Mouse (Mus musculus): ENCODE measurements around the gene Fn1.

Gene Fn1

GRCm38 (mm10) chr1:71594268-71594667 is 58.7 kb downstream of the Fn1 start:
- DNase-seq = no peak

GRCm38 (mm10) chr1:71593184-71593583 is 59.8 kb downstream of the Fn1 start:
- no peak for DNase-seq

GRCm38 (mm10) chr1:71590038-71590437 is 63.0 kb downstream of the Fn1 start:
- no peak for DNase-seq

GRCm38 (mm10) chr1:71586658-71587057 is 66.3 kb downstream of the Fn1 start:
- DNase-seq = no peak

GRCm38 (mm10) chr1:71583900-71584299 is 69.1 kb downstream of the Fn1 start:
- no peak for DNase-seq

GRCm38 (mm10) chr1:71583302-71583701 is 69.7 kb downstream of the Fn1 start:
- no peak for DNase-seq

GRCm38 (mm10) chr1:71580408-71580807 is 72.6 kb downstream of the Fn1 start:
- no peak for DNase-seq

GRCm38 (mm10) chr1:71579526-71579925 is 73.5 kb downstream of the Fn1 start:
- no peak for DNase-seq

- no peak for DNase-seq
These were observed 76.2 kb downstream of the Fn1 start for GRCm38 (mm10) chr1:71576837-71577236.

- DNase-seq = peak; percentile 72
These were observed 77.0 kb downstream of the Fn1 start for GRCm38 (mm10) chr1:71575987-71576386.

- no peak for DNase-seq
These were observed 82.9 kb downstream of the Fn1 start for GRCm38 (mm10) chr1:71570116-71570515.

- DNase-seq = no peak
These were observed 85.0 kb downstream of the Fn1 start for GRCm38 (mm10) chr1:71567884-71568605.

GRCm38 (mm10) chr1:71564291-71564690 is 88.7 kb downstream of the Fn1 start:
- no peak for DNase-seq

- no peak for DNase-seq
These were observed 92.4 kb downstream of the Fn1 start for GRCm38 (mm10) chr1:71560626-71561025.

- DNase-seq = peak; percentile 86
These were observed 96.0 kb downstream of the Fn1 start, which contains the start of gene Atic for GRCm38 (mm10) chr1:71556688-71557612. Gene Atic (plus strand): TSS chr1:71557150.

- no peak for DNase-seq
These were observed 102.3 kb downstream of the Fn1 start for GRCm38 (mm10) chr1:71550626-71551195.

GRCm38 (mm10) chr1:71540437-71540836 is 112.6 kb downstream of the Fn1 start:
- peak; percentile 11 for DNase-seq

- no peak for DNase-seq
These were observed 113.4 kb downstream of the Fn1 start for GRCm38 (mm10) chr1:71539641-71540040.

All from cerebellum, adult 9-11 months (tissue).